In the genomic region with DNA sequence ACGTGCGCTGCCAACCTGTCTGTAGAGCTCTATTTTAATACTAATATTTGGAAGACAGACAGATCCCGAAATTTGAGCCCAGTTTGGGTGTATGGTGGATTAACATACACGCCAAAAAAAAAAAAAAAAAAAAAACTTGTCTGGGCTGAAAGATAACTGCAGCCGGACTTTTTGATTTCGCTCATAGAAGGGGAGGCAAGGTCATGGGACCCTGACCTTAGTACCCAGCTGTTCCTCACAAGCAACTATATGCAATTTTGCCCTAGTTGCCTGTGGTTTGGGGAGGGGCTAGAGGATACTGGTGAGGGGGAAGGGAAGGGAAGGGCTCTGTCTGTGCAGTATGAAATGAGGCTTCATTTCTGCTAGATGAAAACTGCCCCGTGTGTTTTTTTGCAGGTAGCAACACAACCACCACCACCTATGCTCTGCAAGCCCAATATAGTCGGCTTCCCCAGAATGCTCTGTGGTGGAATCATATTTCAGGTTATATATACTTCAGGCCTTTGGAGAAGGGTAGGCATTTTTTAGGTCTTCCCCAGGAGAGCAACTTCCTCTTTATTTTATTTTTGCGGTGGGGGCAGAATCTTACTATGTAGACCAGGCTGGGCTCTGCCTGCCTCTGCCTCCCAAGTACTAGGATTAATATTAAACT, we compare ENCODE assay signal across 8 mouse cellular contexts. TPM values are rescaled to one million over a fixed set of nuclear protein-coding genes. Genes with fewer than 3 reads are reported as not detected.
DNase-seq lines count a peak whose midpoint lies in the region; ATAC-seq and TF ChIP-seq lines count a peak whose summit lies in the region.

No protein-coding gene starts in this region.

- H3K27me3 ChIP-seq in heart, embryonic 12.5 days (replicated peaks): no peaks in the 10 kb centered on the region
- H3K27me3 ChIP-seq in midbrain, embryonic 11.5 days (ENCODE audit: control insufficient read depth, insufficient read depth, low read length): no peaks in the 10 kb centered on the region

- H3K36me3 ChIP-seq in heart, embryonic 12.5 days: peaks cover 29% of the 10 kb centered on the region
- H3K36me3 ChIP-seq in ES-E14 (ENCODE audit: control insufficient read depth, insufficient read depth, low read length, poor library complexity, severe bottlenecking): peaks cover 2% of the 10 kb centered on the region; the same call in 1 of the 2 replicates
- peaks cover 2% of the 10 kb centered on the region; the same call in 1 of the 2 replicates for H3K36me3 ChIP-seq in midbrain, embryonic 11.5 days (ENCODE audit: control insufficient read depth, insufficient read depth, low read length)

- H3K9me3 ChIP-seq in heart, embryonic 12.5 days (replicated peaks): no peaks in the 10 kb centered on the region
- no peaks in the 10 kb centered on the region for H3K9me3 ChIP-seq in ES-E14 (ENCODE audit: control insufficient read depth, insufficient read depth, low read depth, low read length)
- H3K9me3 ChIP-seq in midbrain, embryonic 11.5 days (ENCODE audit: control insufficient read depth, low read length): no peaks in the 10 kb centered on the region

- DNase-seq in heart, adult 18-20 months: no peak
- DNase-seq in ES-E14 (ENCODE audit: low read depth, low spot score): no peak
- no peak for DNase-seq in midbrain, embryonic 11.5 days (ENCODE audit: low spot score, missing footprints)
- DNase-seq in retina, embryonic 14.5 days (ENCODE audit: low spot score): no peak
- DNase-seq in urinary bladder, postnatal 36 days (ENCODE audit: low spot score in 2 of 2): no peak
- DNase-seq in layer of hippocampus, adult 8-10 months (ENCODE audit: low spot score in 2 of 2): no peak

- H3K4me3 ChIP-seq in heart, embryonic 12.5 days: peak overlapping the region; percentile 66
- H3K4me3 ChIP-seq in ES-E14 (ENCODE audit: insufficient read depth in 1 of 2, low read depth in 1 of 2, low read length in 2 of 2, poor library complexity in 1 of 2, severe bottlenecking in 1 of 2): peak overlapping the region; percentile 99
- H3K4me3 ChIP-seq in midbrain, embryonic 11.5 days (ENCODE audit: low read depth, low read length): peak overlapping the region; percentile 72; the same call in 1 of the 2 replicates

- H3K4me1 ChIP-seq in heart, embryonic 12.5 days (replicated peaks): peaks cover 67% of the 10 kb centered on the region
- H3K4me1 ChIP-seq in ES-E14 (ENCODE audit: control insufficient read depth in 2 of 2, insufficient read depth in 2 of 2, low read length in 2 of 2, poor library complexity in 1 of 2): peaks cover 7 to 23% of the 10 kb centered on the region in 2 experiments
- peaks cover 29% of the 10 kb centered on the region for H3K4me1 ChIP-seq in midbrain, embryonic 11.5 days (ENCODE audit: control insufficient read depth, insufficient read depth, low read length)

- no peak overlapping the region; the same call in 1 of the 2 replicates for H3K9ac ChIP-seq in heart, embryonic 12.5 days
- no peak overlapping the region; the same call in 1 of the 2 replicates for H3K9ac ChIP-seq in ES-E14 (ENCODE audit: insufficient read depth, low read depth, low read length, poor library complexity, severe bottlenecking)
- no peak overlapping the region for H3K9ac ChIP-seq in midbrain, embryonic 11.5 days (ENCODE audit: low read length)

- no peak for ATAC-seq in heart, embryonic 12.5 days (ENCODE audit: insufficient number of reproducible peaks, low FRiP score)
- ATAC-seq in granulocyte monocyte progenitor cell, adult 5-6 weeks (replicated peaks; ENCODE audit: poor library complexity, severe bottlenecking): peak; percentile 13; the same call in 1 of the 2 replicates
- ATAC-seq in midbrain, embryonic 11.5 days (ENCODE audit: low FRiP score): no peak

- peak overlapping the region; percentile 95 for H3K4me2 ChIP-seq in heart, embryonic 12.5 days
- peak overlapping the region; percentile 95 for H3K4me2 ChIP-seq in midbrain, embryonic 11.5 days

- peak overlapping the region; percentile 86 for H3K27ac ChIP-seq in heart, embryonic 12.5 days (ENCODE audit: poor library complexity, severe bottlenecking)
- H3K27ac ChIP-seq in ES-E14 (ENCODE audit: insufficient read depth, low read depth, low read length, poor library complexity, severe bottlenecking): no peak overlapping the region
- no peak overlapping the region for H3K27ac ChIP-seq in midbrain, embryonic 11.5 days (ENCODE audit: low read depth, low read length)

- in situ Hi-C loops in ES-E14 (cut with MboI; ENCODE audit: low sequenced_read_pairs in 2 of 2, unreplicated experiment in 2 of 2): no loop called here

- 57% methylated on average over 9 of the region's 9 CpGs for WGBS in heart, embryonic 12.5 days
- WGBS in midbrain, embryonic 11.5 days: 69% methylated on average over 9 of the region's 9 CpGs

TF ChIP-seq in ES-E14, 5 proteins besides CTCF, POLR2A, EP300 and RAD21:
- TF ChIP-seq MAFK (IDR thresholded peaks at IDR 0.05; ENCODE audit: insufficient read depth, low read depth, low read length): no peak
- TF ChIP-seq CHD2 (IDR thresholded peaks at IDR 0.05; ENCODE audit: low read depth, low read length): no peak
- no peak for TF ChIP-seq ZC3H11A (IDR thresholded peaks at IDR 0.05; ENCODE audit: borderline replicate concordance, low read depth, low read length)
- TF ChIP-seq ZNF384 (IDR thresholded peaks at IDR 0.05; ENCODE audit: low read depth, low read length): 0 out of 2 replicates have a peak, but pooled peaks have one; percentile 42
- TF ChIP-seq HCFC1 (IDR thresholded peaks at IDR 0.05; ENCODE audit: borderline replicate concordance, insufficient read depth, low read length): no peak
TF ChIP-seq in ES-E14: peak in this region for 1.

RNA-seq across cellular contexts. Expression of gene Pnkp, which starts 0.5 kb away (rescaled TPM):
- polyA plus RNA-seq in heart, embryonic 12.5 days (2016; fragmentation: Nextera tagmentation; extraction: Ambion mirVana): 23.3 and 27.0 TPM in 2 replicates
- 10 to 100 TPM; 16.5 to 19.4 TPM for total RNA-seq in heart, adult 18-20 months (2021)
- total RNA-seq in ES-E14 (2012; rRNA removed): 37.1 and 76.5 TPM in 2 replicates
- 61.3 and 65.7 TPM in 2 replicates for total RNA-seq in granulocyte monocyte progenitor cell, adult 5-6 weeks (2014; fragmentation: Nextera tagmentation)
- total RNA-seq in granulocyte monocyte progenitor cell, adult 5-6 weeks (2017): 51.0 and 79.6 TPM in 2 replicates
- 26.1 and 28.6 TPM in 2 replicates for polyA plus RNA-seq in midbrain, embryonic 11.5 days (2014; fragmentation: Nextera tagmentation; extraction: Ambion mirVana)
- 10 to 100 TPM; 29.8 to 37.7 (median 32.4) TPM for total RNA-seq in layer of hippocampus, adult 8-10 months (2022)

RNA-seq across cellular contexts. Expression of gene Tbc1d17, which starts 7.5 kb away (rescaled TPM):
- polyA plus RNA-seq in heart, embryonic 12.5 days (2016; fragmentation: Nextera tagmentation; extraction: Ambion mirVana): 60.0 and 61.2 TPM in 2 replicates
- total RNA-seq in heart, adult 18-20 months (2021): 10 to 100 TPM; 36.7 to 57.6 TPM
- 31.5 and 55.7 TPM in 2 replicates for total RNA-seq in ES-E14 (2012; rRNA removed)
- 18.1 and 22.6 TPM in 2 replicates for total RNA-seq in granulocyte monocyte progenitor cell, adult 5-6 weeks (2014; fragmentation: Nextera tagmentation)
- total RNA-seq in granulocyte monocyte progenitor cell, adult 5-6 weeks (2017): 15.5 and 19.3 TPM in 2 replicates
- 63.4 and 69.4 TPM in 2 replicates for polyA plus RNA-seq in midbrain, embryonic 11.5 days (2014; fragmentation: Nextera tagmentation; extraction: Ambion mirVana)
- 10 to 100 TPM; 71.9 to 92.1 (median 73.8) TPM for total RNA-seq in layer of hippocampus, adult 8-10 months (2022)

RNA-seq across cellular contexts. Expression of gene Akt1s1, which starts 7.6 kb away (rescaled TPM):
- 105 and 108 TPM in 2 replicates for polyA plus RNA-seq in heart, embryonic 12.5 days (2016; fragmentation: Nextera tagmentation; extraction: Ambion mirVana)
- total RNA-seq in heart, adult 18-20 months (2021): 10 to 100 TPM; 65.1 to 67.1 TPM
- total RNA-seq in ES-E14 (2012; rRNA removed): 33.8 and 37.6 TPM in 2 replicates
- 18.2 and 25.0 TPM in 2 replicates for total RNA-seq in granulocyte monocyte progenitor cell, adult 5-6 weeks (2014; fragmentation: Nextera tagmentation)
- total RNA-seq in granulocyte monocyte progenitor cell, adult 5-6 weeks (2017): 22.8 and 26.5 TPM in 2 replicates
- 31.8 and 34.3 TPM in 2 replicates for polyA plus RNA-seq in midbrain, embryonic 11.5 days (2014; fragmentation: Nextera tagmentation; extraction: Ambion mirVana)
- 10 to 100 TPM; 66.3 to 72.6 (median 71.0) TPM for total RNA-seq in layer of hippocampus, adult 8-10 months (2022)

RNA-seq across cellular contexts. Expression of gene Ptov1, which starts 13.2 kb away (rescaled TPM):
- 308 and 321 TPM in 2 replicates for polyA plus RNA-seq in heart, embryonic 12.5 days (2016; fragmentation: Nextera tagmentation; extraction: Ambion mirVana)
- total RNA-seq in heart, adult 18-20 months (2021): 100 to 1,000 TPM; 173 to 184 TPM
- 144 and 205 TPM in 2 replicates for total RNA-seq in ES-E14 (2012; rRNA removed)
- 67.0 and 95.4 TPM in 2 replicates for total RNA-seq in granulocyte monocyte progenitor cell, adult 5-6 weeks (2014; fragmentation: Nextera tagmentation)
- 24.4 and 32.1 TPM in 2 replicates for total RNA-seq in granulocyte monocyte progenitor cell, adult 5-6 weeks (2017)
- 316 and 350 TPM in 2 replicates for polyA plus RNA-seq in midbrain, embryonic 11.5 days (2014; fragmentation: Nextera tagmentation; extraction: Ambion mirVana)
- 100 to 1,000 TPM; 310 to 354 (median 329) TPM for total RNA-seq in layer of hippocampus, adult 8-10 months (2022)

RNA-seq across cellular contexts. Expression of gene Med25, which starts 36.1 kb away (rescaled TPM):
- polyA plus RNA-seq in heart, embryonic 12.5 days (2016; fragmentation: Nextera tagmentation; extraction: Ambion mirVana): 76.8 and 81.2 TPM in 2 replicates
- 10 to 100 TPM; 75.9 to 79.8 TPM for total RNA-seq in heart, adult 18-20 months (2021)
- 88.2 and 121 TPM in 2 replicates for total RNA-seq in ES-E14 (2012; rRNA removed)
- total RNA-seq in granulocyte monocyte progenitor cell, adult 5-6 weeks (2014; fragmentation: Nextera tagmentation): 26.7 and 51.2 TPM in 2 replicates
- 9.2 and 15.6 TPM in 2 replicates for total RNA-seq in granulocyte monocyte progenitor cell, adult 5-6 weeks (2017)
- 69.5 and 75.4 TPM in 2 replicates for polyA plus RNA-seq in midbrain, embryonic 11.5 days (2014; fragmentation: Nextera tagmentation; extraction: Ambion mirVana)
- 100 to 1,000 TPM in 3 of 4 experiments, 10 to 100 TPM in 1; 89.6 to 111 (median 107) TPM for total RNA-seq in layer of hippocampus, adult 8-10 months (2022)
